Mouse (Mus musculus) central nervous system, embryonic 11.5 days (tissue): Measurements from ENCODE around the gene Taf1c. TPM values are rescaled to one million over a fixed set of nuclear protein-coding genes. Genes with fewer than 3 reads are reported as not detected.

ENCODE experiments used
- polyA plus RNA-seq: library from polyadenylated mRNA; depleted of rRNA; stranded (reverse); fragments of >200 nt; gene quantifications from 2 replicates; pipeline ENCODE4 v1.2.3, GENCODE M21; 2012; rRNA removed

Gene Taf1c
- polyA plus RNA-seq: 13.9 and 17.6 TPM in 2 replicates

GRCm38 (mm10) chr8:119604996-119605395 lies at the start of gene Taf1c:
TSS of gene Taf1c (minus strand) at chr8:119605222.

DNA sequence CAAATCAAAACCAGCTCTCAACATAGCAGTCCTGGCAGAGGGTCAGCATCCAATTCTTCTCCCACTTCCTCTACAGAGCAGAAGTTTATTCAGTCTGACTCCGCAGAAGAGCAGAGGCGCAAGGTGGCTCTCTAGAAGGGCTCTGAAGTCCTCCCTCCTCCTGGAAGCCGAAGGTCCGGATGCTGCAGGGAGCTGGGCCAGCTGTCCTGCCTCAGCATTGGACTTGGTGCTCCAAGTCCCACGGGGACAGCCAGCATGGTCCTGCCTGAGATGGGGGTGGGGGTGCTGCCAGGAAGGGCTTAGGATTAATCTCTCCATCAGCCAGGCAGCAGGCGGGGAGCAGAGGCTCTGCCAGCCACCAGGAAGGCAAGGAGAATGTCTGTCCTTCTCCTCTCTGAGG lies 30.4 kb upstream of the Taf1c start, which contains the start of gene Kcng4:
Kcng4 (minus strand) TSS at position 303 of the 400 bp plus-strand sequence.

GRCm38 (mm10) chr8:119612471-119612870 lies 7.4 kb upstream of the Taf1c start, which contains the start of gene Adad2:
TSS of gene Adad2 (plus strand) at chr8:119612747.

GRCm38 (mm10) chr8:119574437-119575365 lies 30.3 kb downstream of the Taf1c start, which contains the start of the genes Hsdl1 and Dnaaf1:
TSS of gene Hsdl1 (minus strand) at chr8:119575183.
TSS of gene Dnaaf1 (plus strand) at chr8:119575235.

DNA sequence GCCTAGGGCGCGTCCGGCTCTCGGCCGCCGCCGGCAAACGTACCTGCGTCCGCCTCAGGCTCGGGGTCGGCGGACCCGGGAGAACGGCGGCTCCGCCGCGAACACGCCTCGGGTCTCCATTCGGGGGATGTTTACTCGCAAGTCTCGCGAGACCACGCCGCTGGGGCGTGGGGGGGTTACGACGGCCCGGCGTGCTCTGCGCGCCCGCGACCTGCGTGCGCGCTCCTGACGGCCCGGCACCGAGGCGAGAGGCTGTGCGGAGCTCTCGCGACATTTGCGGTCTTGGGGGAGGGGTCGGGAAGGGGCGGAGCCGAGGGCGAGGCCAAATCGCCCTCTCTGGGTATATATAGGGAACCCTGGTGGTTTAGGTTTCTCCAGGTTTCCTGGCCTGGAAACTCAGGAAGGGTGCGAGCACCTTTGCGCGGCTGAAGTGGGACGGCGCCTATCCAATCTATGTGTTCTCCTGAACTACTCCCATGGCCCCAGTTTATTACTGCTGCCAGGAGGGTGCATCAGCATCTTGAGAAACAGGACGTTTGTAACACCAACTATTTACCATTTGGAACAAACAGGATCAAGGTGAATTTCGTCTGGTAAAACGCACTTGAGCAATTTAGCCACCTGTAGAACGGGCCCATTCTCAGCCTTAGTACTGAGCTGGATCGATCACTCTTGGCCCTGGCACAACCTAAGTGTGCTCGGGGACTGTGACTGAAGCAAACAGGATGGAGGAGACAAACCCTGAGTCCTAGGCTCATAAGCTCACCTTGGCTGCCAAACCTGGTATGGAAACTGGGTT lies 46.2 kb downstream of the Taf1c start, which contains the start of gene Mbtps1:
Mbtps1 (minus strand) TSS at position 133 of the 799 bp plus-strand sequence.

Other genes starting within 250 kb of the Taf1c start
- 9.4 and 10.3 TPM in 2 replicates for gene Mlycd, start 210.3 kb downstream of the Taf1c start, polyA plus RNA-seq
- gene Osgin1, start 171.1 kb downstream of the Taf1c start, polyA plus RNA-seq: 0.56 and 0.58 TPM in 2 replicates
- 19.5 and 33.9 TPM in 2 replicates for gene Necab2, start 158.5 kb downstream of the Taf1c start, polyA plus RNA-seq
- gene Slc38a8, start 103.5 kb downstream of the Taf1c start, polyA plus RNA-seq: 0.53 and 0.80 TPM in 2 replicates
- gene Mbtps1, start 46.5 kb downstream of the Taf1c start, polyA plus RNA-seq: 75.1 and 110 TPM in 2 replicates
- gene Hsdl1, start 30.0 kb downstream of the Taf1c start, polyA plus RNA-seq: 34.3 and 35.8 TPM in 2 replicates
- 0.10 and 0.25 TPM in 2 replicates for gene Dnaaf1, start 30.0 kb downstream of the Taf1c start, polyA plus RNA-seq
- gene Adad2, start 7.5 kb upstream of the Taf1c start, polyA plus RNA-seq: 0.23 and 0.25 TPM in 2 replicates
- 0.06 and 0.14 TPM in 2 replicates for gene Kcng4, start 30.5 kb upstream of the Taf1c start, polyA plus RNA-seq
- gene Wfdc1, start 61.1 kb upstream of the Taf1c start, polyA plus RNA-seq: 1.8 and 3.4 TPM in 2 replicates
- 0.72 and 0.75 TPM in 2 replicates for gene Atp2c2, start 94.8 kb upstream of the Taf1c start, polyA plus RNA-seq
- 11.0 and 11.4 TPM in 2 replicates for gene Tldc1, start 173.2 kb upstream of the Taf1c start, polyA plus RNA-seq
- gene Cotl1, start 235.3 kb upstream of the Taf1c start, polyA plus RNA-seq: 140 and 173 TPM in 2 replicates